ENCODE assay signal across 8 mouse cellular contexts in genomic region chr2:61656421-61657411, GRCm38 (mm10). TPM values are rescaled to one million over a fixed set of nuclear protein-coding genes. Genes with fewer than 3 reads are reported as not detected.
DNase-seq lines count a peak whose midpoint lies in the region; ATAC-seq and TF ChIP-seq lines count a peak whose summit lies in the region.

No protein-coding gene starts in this region.

- no peaks in the 10 kb centered on the region for H3K9me3 ChIP-seq in hindbrain, embryonic 13.5 days
- no peaks in the 10 kb centered on the region for H3K9me3 ChIP-seq in lung, postnatal 0 days (ENCODE audit: low read length)

- H3K27ac ChIP-seq in hindbrain, embryonic 13.5 days, result peak overlapping the region; percentile 96
- no peak overlapping the region for H3K27ac ChIP-seq in lung, postnatal 0 days (ENCODE audit: low read length)

- H3K4me1 ChIP-seq in hindbrain, embryonic 13.5 days (replicated peaks), result peaks cover 14% of the 10 kb centered on the region
- no peaks in the 10 kb centered on the region for H3K4me1 ChIP-seq in lung, postnatal 0 days (ENCODE audit: insufficient read depth, low read depth, low read length)

- peak overlapping the region; percentile 60 for H3K4me3 ChIP-seq in hindbrain, embryonic 13.5 days
- H3K4me3 ChIP-seq in lung, postnatal 0 days (ENCODE audit: low read depth, low read length), result peak overlapping the region; percentile 48

- DNase-seq in cerebellum, adult 9-11 months, result peak; percentile 84
- peak; percentile 85 to 91 for DNase-seq in layer of hippocampus, postnatal 14 days (ENCODE audit: low spot score in 2 of 2)
- peak; percentile 47 for DNase-seq in lung, postnatal 0 days (ENCODE audit: low spot score)
- DNase-seq in retina, embryonic 14.5 days (ENCODE audit: low spot score), result peak; percentile 81
- peak; percentile 44 for DNase-seq in urinary bladder, postnatal 14 days (ENCODE audit: low spot score)

- peak; percentile 12; the same call in 1 of the 2 replicates for TF ChIP-seq CTCF in lung, postnatal 0 days (IDR thresholded peaks at IDR 0.05)

- no peak for TF ChIP-seq EP300 in lung, postnatal 0 days (IDR thresholded peaks at IDR 0.05)

- ATAC-seq in activated CD4-positive, CD25-positive, alpha-beta regulatory T cell, adult 4 months, result peak; percentile 65
- ATAC-seq in frontal cortex, adult (ENCODE audit: low TSS enrichment), result peak; percentile 85
- ATAC-seq in hindbrain, embryonic 13.5 days (ENCODE audit: low FRiP score), result peak; percentile 93
- ATAC-seq in lung, postnatal 0 days, result peak; percentile 76

- H3K4me2 ChIP-seq in hindbrain, embryonic 13.5 days, result peak overlapping the region; percentile 80
- H3K4me2 ChIP-seq in lung, postnatal 0 days (replicated peaks; ENCODE audit: low read depth, low read length), result peak overlapping the region; percentile 99

- H3K36me3 ChIP-seq in hindbrain, embryonic 13.5 days, result no peaks in the 10 kb centered on the region
- H3K36me3 ChIP-seq in lung, postnatal 0 days (ENCODE audit: insufficient read depth, low read length), result no peaks in the 10 kb centered on the region

- H3K9ac ChIP-seq in hindbrain, embryonic 13.5 days, result peak overlapping the region; percentile 85
- no peak overlapping the region for H3K9ac ChIP-seq in lung, postnatal 0 days (replicated peaks; ENCODE audit: low read depth)

- under 1% methylated on average over 83 of the region's 85 CpGs for WGBS in hindbrain, embryonic 13.5 days
- WGBS in lung, postnatal 0 days, result 6% methylated on average over 52 of the region's 85 CpGs

- H3K27me3 ChIP-seq in hindbrain, embryonic 13.5 days, result no peaks in the 10 kb centered on the region
- no peaks in the 10 kb centered on the region for H3K27me3 ChIP-seq in lung, postnatal 0 days (replicated peaks; ENCODE audit: insufficient read depth, low read length)

RNA-seq across cellular contexts. Expression of gene Psmd14, which starts 54.8 kb away (rescaled TPM):
- polyA plus RNA-seq in activated CD4-positive, CD25-positive, alpha-beta regulatory T cell, adult 4 months (2017; shearing (Covaris generic)), result 100 to 1,000 TPM; 224 to 238 TPM
- polyA plus RNA-seq in hindbrain, embryonic 13.5 days (2015; fragmentation: Nextera tagmentation; extraction: Ambion mirVana), result 208 and 210 TPM in 2 replicates
- 100 to 1,000 TPM; 107 to 109 TPM for total RNA-seq in layer of hippocampus, postnatal 14 days (2021)
- 87.4 and 94.3 TPM in 2 replicates for polyA plus RNA-seq in lung, postnatal 0 days (2015; fragmentation: Nextera tagmentation; extraction: Ambion mirVana)
